Mouse (Mus musculus) midbrain, embryonic 16.5 days (tissue): ENCODE measurements around the gene Rpl38. TPM values are rescaled to one million over a fixed set of nuclear protein-coding genes. Genes with fewer than 3 reads are reported as not detected.

Experiments
- ATAC-seq: fragments of 200-750 bp; cut with Nextera tagmentation; 2 replicates; pipeline ENCODE4 v1.8.0; 2017; ENCODE audit warnings: moderate TSS enrichment
- H3K27ac ChIP-seq: fragments of 300-500 bp; sonication (generic); 2 replicates; pipeline ENCODE4 v1.5.1; 2014; ENCODE audit warnings: mild to moderate bottlenecking, low read length, mixed read lengths
- H3K27me3 ChIP-seq: fragments of 300-500 bp; sonication (generic); 2 replicates; pipeline ENCODE4 v1.6.1; 2014; ENCODE audit warnings: low read depth, low read length, mixed read lengths; ENCODE audit not compliant: control insufficient read depth, insufficient read depth
- H3K36me3 ChIP-seq: fragments of 300-500 bp; sonication (generic); 2 replicates; pipeline ENCODE4 v1.6.1; 2014; ENCODE audit warnings: mild to moderate bottlenecking, low read length, moderate library complexity, mixed read lengths; ENCODE audit not compliant: control insufficient read depth, insufficient read depth
- H3K4me1 ChIP-seq: fragments of 300-500 bp; sonication (generic); 2 replicates; pipeline ENCODE4 v1.6.1; 2014; ENCODE audit warnings: mild to moderate bottlenecking, low read length, mixed read lengths; ENCODE audit not compliant: control insufficient read depth, insufficient read depth
- H3K4me2 ChIP-seq: fragments of 300-500 bp; sonication (generic); 2 replicates; pipeline ENCODE4 v1.6.1; 2014; ENCODE audit warnings: mild to moderate bottlenecking, low read length, mixed read lengths
- H3K4me3 ChIP-seq: fragments of 300-500 bp; sonication (generic); 2 replicates; pipeline ENCODE4 v1.5.1; 2014; ENCODE audit warnings: low read depth, mild to moderate bottlenecking, low read length, moderate library complexity, mixed read lengths
- H3K9ac ChIP-seq: fragments of 300-500 bp; sonication (generic); 2 replicates; pipeline ENCODE4 v1.6.1; 2014; ENCODE audit warnings: low read depth, low read length, mixed read lengths
- H3K9me3 ChIP-seq: fragments of 300-500 bp; sonication (generic); replicated peaks from 2 replicates; pipeline ENCODE4 v1.6.1; 2014; ENCODE audit warnings: mild to moderate bottlenecking, low read length, mixed read lengths; ENCODE audit not compliant: control insufficient read depth, poor library complexity, severe bottlenecking
- WGBS: fragments of 180-500 bp; shearing (Covaris S2); extraction: QIAGEN DNeasy Blood & Tissue Kit; methylation state at CpG from one replicate; pipeline ENCODE4 v1.1.7; 2014; 5-methylcytosine and 5-hydroxymethylcytosine counted together
- polyA plus RNA-seq: library from polyadenylated mRNA; unstranded; fragments of >200 nt; fragmentation: Nextera tagmentation; extraction: Ambion mirVana; gene quantifications from 2 replicates; pipeline ENCODE4 v1.2.1, GENCODE M21; 2015

The Rpl38 gene
- polyA plus RNA-seq, 1 experiment from 2014 or later, result 649 TPM

DNA sequence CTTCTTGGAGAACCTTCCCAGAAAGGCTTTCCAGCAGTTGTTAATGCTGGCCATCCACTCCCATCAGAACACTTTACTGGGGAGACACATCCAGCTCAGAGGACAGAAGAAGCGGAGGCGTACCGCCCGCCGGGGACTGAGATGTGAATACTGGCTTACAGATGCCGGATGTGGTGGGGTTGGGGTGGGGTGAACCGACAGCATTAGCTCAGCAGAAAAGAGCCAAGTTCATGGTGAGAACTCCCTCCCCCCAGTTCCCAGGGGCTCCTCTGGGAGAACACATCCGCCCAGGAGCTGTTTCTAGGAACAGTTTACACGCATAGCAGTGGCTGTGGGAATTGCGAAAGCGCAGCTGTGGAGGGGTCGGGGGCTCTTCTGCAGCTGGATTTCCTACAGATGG lies 31.2 kb downstream of the Rpl38 start:
- H3K27ac ChIP-seq, result no peak overlapping the region
- no peaks in the 10 kb centered on the region for H3K36me3 ChIP-seq
- peaks cover 10% of the 10 kb centered on the region for H3K4me1 ChIP-seq
- H3K4me2 ChIP-seq, result no peak overlapping the region
- no peak overlapping the region for H3K4me3 ChIP-seq
- H3K27me3 ChIP-seq, result no peaks in the 10 kb centered on the region
- WGBS, result 88% methylated on average over 12 of the region's 12 CpGs
- no peak for ATAC-seq
- H3K9me3 ChIP-seq, result no peaks in the 10 kb centered on the region
- H3K9ac ChIP-seq, result no peak overlapping the region

DNA sequence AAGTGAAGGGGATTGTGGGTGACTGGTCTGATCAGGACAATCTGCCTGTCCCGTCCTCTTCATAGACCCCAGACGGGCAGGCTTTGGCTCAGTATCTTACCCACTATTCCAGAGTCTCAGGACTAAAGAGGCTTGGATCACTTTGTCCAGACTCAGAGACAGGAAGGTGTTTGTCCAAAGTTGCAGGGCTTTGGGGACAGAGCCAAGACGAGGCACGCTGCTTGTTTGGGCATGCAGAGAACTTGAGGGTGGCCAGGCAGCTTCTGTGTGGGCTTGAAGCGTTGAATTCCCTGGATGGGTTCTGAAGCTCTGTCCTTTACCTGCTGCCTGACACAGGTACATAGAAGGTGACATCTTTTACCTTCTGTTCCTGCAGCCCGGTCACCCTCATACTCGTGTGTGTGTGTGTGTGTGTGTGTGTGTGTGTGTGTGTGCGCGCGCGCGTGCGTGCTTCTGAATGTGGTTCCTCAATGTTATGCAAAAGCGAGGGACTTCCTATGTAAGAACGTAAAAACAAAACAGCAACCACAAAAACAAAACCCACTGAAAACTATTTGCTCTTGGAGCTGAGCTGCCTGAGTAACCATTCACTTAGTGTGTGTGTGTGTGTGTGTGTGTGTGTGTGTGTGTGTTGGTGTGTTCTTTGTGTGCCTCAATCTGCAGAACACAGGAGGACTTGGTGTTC lies 34.1 kb downstream of the Rpl38 start:
- H3K27me3 ChIP-seq, result no peaks in the 10 kb centered on the region
- H3K36me3 ChIP-seq, result no peaks in the 10 kb centered on the region
- no peak overlapping the region for H3K4me3 ChIP-seq
- peaks cover 11% of the 10 kb centered on the region for H3K4me1 ChIP-seq
- H3K27ac ChIP-seq, result no peak overlapping the region
- no peaks in the 10 kb centered on the region for H3K9me3 ChIP-seq
- H3K9ac ChIP-seq, result no peak overlapping the region
- WGBS, result 85% methylated on average over 15 of the region's 15 CpGs
- no peak for ATAC-seq
- no peak overlapping the region for H3K4me2 ChIP-seq

- Histone ChIP-seq H3K9ac (no peak overlapping the region), H3K36me3 (no peaks in the 10 kb centered on the region), H3K27me3 (no peaks in the 10 kb centered on the region), H3K4me2 (no peak overlapping the region), H3K27ac (no peak overlapping the region), H3K4me3 (no peak overlapping the region), H3K4me1 (peaks cover 11% of the 10 kb centered on the region), H3K9me3 (no peaks in the 10 kb centered on the region)
- 79% methylated on average over 6 of the region's 6 CpGs for WGBS
- no peak for ATAC-seq
Observed at GRCm38 (mm10) chr11:114702996-114703361, 34.7 kb downstream of the Rpl38 start.

DNA sequence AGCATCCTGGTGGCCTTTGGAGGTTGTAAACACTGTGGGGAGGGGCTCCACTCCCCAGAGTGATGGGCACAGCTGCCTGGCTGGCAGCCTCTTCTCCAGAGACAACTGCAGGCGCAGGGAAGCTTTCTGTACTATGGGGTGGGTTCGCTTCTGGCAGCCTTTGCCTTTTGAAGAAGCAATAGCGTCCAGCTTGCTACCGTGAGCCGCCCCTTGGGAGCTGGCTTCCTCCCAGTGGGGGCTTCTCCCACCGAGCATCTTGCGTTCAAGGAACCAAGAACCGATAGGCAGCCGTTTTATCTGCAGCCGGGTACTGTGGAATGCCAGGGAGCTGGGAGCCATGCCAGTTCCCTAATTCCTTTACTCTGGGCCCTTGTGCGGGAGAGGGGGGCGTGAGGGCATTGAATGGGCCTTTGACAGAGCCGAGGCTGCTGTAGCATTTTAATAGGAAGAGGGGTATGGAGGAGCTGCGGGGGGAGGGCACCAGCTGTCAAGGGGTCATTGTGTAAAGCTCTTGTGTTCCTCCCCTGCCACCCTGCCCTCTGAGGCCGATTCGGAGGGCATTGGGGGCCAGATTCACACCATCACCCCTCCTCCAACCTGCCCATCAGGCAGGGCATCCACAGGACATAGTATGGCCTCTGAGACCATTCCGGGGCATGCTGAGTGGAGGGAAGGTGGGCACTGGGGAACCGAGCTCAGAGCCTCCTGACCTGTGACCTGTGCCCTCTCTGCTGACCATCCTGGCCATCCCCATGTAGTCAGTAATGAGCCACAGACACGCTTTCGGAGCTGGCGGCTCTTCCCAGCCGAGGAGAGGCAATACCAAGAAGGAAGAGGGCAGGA lies 36.0 kb downstream of the Rpl38 start:
- H3K4me2 ChIP-seq, result peak overlapping the region; percentile 33
- H3K36me3 ChIP-seq, result no peaks in the 10 kb centered on the region
- ATAC-seq, result peak; percentile 90
- no peak overlapping the region for H3K4me3 ChIP-seq
- peaks cover 11% of the 10 kb centered on the region for H3K4me1 ChIP-seq
- no peaks in the 10 kb centered on the region for H3K27me3 ChIP-seq
- peak overlapping the region; percentile 63 for H3K27ac ChIP-seq
- H3K9ac ChIP-seq, result peak overlapping the region; percentile 48
- WGBS, result 34% methylated on average over 22 of the region's 22 CpGs
- H3K9me3 ChIP-seq, result no peaks in the 10 kb centered on the region

- 82% methylated on average over 5 of the region's 5 CpGs for WGBS
- H3K4me3 ChIP-seq, result no peak overlapping the region
- no peak overlapping the region for H3K27ac ChIP-seq
- ATAC-seq, result no peak
- no peak overlapping the region for H3K9ac ChIP-seq
- H3K4me2 ChIP-seq, result no peak overlapping the region
- H3K9me3 ChIP-seq, result no peaks in the 10 kb centered on the region
- H3K36me3 ChIP-seq, result no peaks in the 10 kb centered on the region
- H3K27me3 ChIP-seq, result no peaks in the 10 kb centered on the region
- H3K4me1 ChIP-seq, result peaks cover 11% of the 10 kb centered on the region
Observed at GRCm38 (mm10) chr11:114706358-114706757, 38.0 kb downstream of the Rpl38 start.

DNA sequence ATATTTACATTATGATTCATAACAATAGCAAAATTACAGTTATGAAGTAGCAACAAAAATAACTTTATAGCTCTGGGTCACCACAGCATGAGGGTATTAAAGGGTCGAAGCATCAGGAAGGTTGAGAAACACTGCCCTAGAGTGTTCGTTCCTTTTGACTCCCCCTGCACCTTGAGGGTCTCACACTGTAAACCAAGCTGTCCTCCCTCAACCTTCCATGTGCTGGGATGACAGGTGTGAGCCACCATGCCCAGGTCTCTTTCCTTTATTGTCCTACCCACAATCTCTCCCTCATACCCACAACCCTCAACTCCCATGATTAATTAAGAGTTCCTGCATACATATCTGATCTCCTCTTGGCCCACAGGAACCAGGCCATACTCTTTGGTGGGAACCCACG lies 43.1 kb downstream of the Rpl38 start:
- ATAC-seq, result no peak
- H3K4me1 ChIP-seq, result 0 out of 2 replicates have a peak, but pooled peaks cover 2% of the 10 kb centered on the region
- H3K9me3 ChIP-seq, result no peaks in the 10 kb centered on the region
- no peak overlapping the region for H3K4me3 ChIP-seq
- no peaks in the 10 kb centered on the region for H3K36me3 ChIP-seq
- H3K27me3 ChIP-seq, result no peaks in the 10 kb centered on the region
- no peak overlapping the region for H3K4me2 ChIP-seq
- no peak overlapping the region for H3K27ac ChIP-seq
- WGBS, result 86% methylated on average over 3 of the region's 3 CpGs
- H3K9ac ChIP-seq, result no peak overlapping the region

DNA sequence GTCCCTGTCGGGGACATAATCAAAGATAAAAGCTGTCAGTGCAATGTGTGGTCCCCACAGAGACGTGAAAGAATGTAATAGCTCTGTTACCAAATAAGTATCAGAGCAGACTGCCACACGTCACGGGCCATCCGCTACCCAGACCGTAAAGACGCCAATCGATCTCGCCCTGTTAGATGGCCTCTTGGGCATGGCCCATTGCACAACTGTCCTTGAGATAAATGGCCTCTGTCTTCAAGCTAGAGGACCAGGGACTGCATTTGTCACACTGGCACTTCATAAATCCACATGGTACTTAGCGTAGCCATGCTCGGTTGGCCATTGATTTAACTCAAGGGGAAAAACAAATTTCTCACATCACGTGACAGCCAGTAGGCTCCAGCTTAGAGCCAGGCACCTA lies 43.5 kb downstream of the Rpl38 start:
- 0 out of 2 replicates have a peak, but pooled peaks cover 2% of the 10 kb centered on the region for H3K4me1 ChIP-seq
- H3K27ac ChIP-seq, result no peak overlapping the region
- no peak overlapping the region for H3K4me2 ChIP-seq
- H3K9me3 ChIP-seq, result no peaks in the 10 kb centered on the region
- 82% methylated on average over 12 of the region's 12 CpGs for WGBS
- no peaks in the 10 kb centered on the region for H3K36me3 ChIP-seq
- ATAC-seq, result no peak
- no peak overlapping the region for H3K4me3 ChIP-seq
- H3K27me3 ChIP-seq, result no peaks in the 10 kb centered on the region
- H3K9ac ChIP-seq, result no peak overlapping the region

DNA sequence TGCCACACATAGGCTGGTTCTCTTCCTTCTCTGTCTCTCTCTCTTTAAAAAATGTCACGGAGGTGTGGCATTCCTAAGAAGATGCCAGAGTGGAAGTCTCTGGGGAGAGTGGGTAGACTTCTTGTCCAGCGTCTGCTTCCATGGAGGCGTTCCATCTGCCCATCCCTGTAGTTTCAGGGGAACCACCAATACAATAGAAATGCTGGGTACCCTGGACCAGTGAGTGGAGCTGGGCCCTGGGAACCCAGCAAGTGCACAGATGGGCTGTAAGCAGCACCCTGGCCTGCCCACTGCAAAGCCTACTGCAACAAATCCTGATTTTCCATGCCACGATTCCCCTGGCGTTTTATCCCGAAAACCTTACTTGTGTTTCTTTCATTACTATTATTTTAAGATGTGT lies 46.2 kb downstream of the Rpl38 start:
- H3K27me3 ChIP-seq, result no peaks in the 10 kb centered on the region
- no peak overlapping the region for H3K9ac ChIP-seq
- no peaks in the 10 kb centered on the region for H3K36me3 ChIP-seq
- no peak overlapping the region for H3K4me3 ChIP-seq
- 0 out of 2 replicates have a peak, but pooled peaks cover 2% of the 10 kb centered on the region for H3K4me1 ChIP-seq
- H3K9me3 ChIP-seq, result no peaks in the 10 kb centered on the region
- 89% methylated on average over 6 of the region's 6 CpGs for WGBS
- H3K27ac ChIP-seq, result no peak overlapping the region
- ATAC-seq, result no peak
- no peak overlapping the region for H3K4me2 ChIP-seq

GRCm38 (mm10) chr11:114715531-114715930 lies 47.2 kb downstream of the Rpl38 start:
- Histone ChIP-seq H3K4me2 (no peak overlapping the region), H3K4me1 (0 out of 2 replicates have a peak, but pooled peaks cover 2% of the 10 kb centered on the region), H3K27me3 (no peaks in the 10 kb centered on the region), H3K9me3 (no peaks in the 10 kb centered on the region), H3K9ac (no peak overlapping the region), H3K27ac (no peak overlapping the region), H3K36me3 (no peaks in the 10 kb centered on the region), H3K4me3 (no peak overlapping the region)
- WGBS, result 76% methylated on average over 7 of the region's 7 CpGs
- ATAC-seq, result no peak
